Mouse (Mus musculus) CH12.LX (cell line): ENCODE measurements at regions not wholly inside any gene's neighbourhood (a gene's known extent, or its start where the extent isn't known, plus 50 kb on each side); places are given as distances from the start of the nearest gene placed in this dataset.

Experiments
- CHD2 ChIP-seq: IDR thresholded peaks from 2 replicates; pipeline ENCODE4 v1.6.1; 2011; ENCODE audit warnings: low read length, improper control_type of control experiment
- E2F4 ChIP-seq: IDR thresholded peaks from 2 replicates; pipeline ENCODE4 v1.6.1; 2011; ENCODE audit warnings: low read depth, low read length, improper control_type of control experiment; ENCODE audit not compliant: insufficient replicate concordance
- EP300 ChIP-seq: IDR thresholded peaks from 2 replicates; pipeline ENCODE4 v1.6.1; 2011; ENCODE audit warnings: low read length, improper control_type of control experiment
- GABPA ChIP-seq: IDR thresholded peaks from 2 replicates; pipeline ENCODE4 v1.6.1; 2012; ENCODE audit warnings: low read depth, low read length, improper control_type of control experiment, inconsistent platforms; ENCODE audit not compliant: insufficient replicate concordance
- PAX5 ChIP-seq: IDR thresholded peaks from 2 replicates; pipeline ENCODE4 v1.6.1; 2012; ENCODE audit warnings: low read length, inconsistent platforms, mixed read lengths
- POLR2AphosphoS2 ChIP-seq: IDR thresholded peaks from 2 replicates; pipeline ENCODE4 v1.6.1; 2011; ENCODE audit warnings: low read depth, low read length, improper control_type of control experiment
- RAD21 ChIP-seq: IDR thresholded peaks from 2 replicates; pipeline ENCODE4 v1.6.1; 2011; ENCODE audit warnings: low read depth, mild to moderate bottlenecking, low read length, improper control_type of control experiment, moderate library complexity

- no peak for TF ChIP-seq PAX5
- TF ChIP-seq POLR2AphosphoS2: no peak
- TF ChIP-seq CHD2: no peak
- no peak for TF ChIP-seq GABPA
- no peak for TF ChIP-seq RAD21
- TF ChIP-seq E2F4: no peak
- TF ChIP-seq EP300: no peak
These were observed 140.4 kb downstream of the Sqor start for GRCm38 (mm10) chr2:122905129-122906072.
